Mouse (Mus musculus): ENCODE measurements around the gene Olfr159. TPM values are rescaled to one million over a fixed set of nuclear protein-coding genes. Genes with fewer than 3 reads are reported as not detected.

Gene Olfr159
- polyA plus RNA-seq, 1 experiment from 2014 or later, result not detected

DNA sequence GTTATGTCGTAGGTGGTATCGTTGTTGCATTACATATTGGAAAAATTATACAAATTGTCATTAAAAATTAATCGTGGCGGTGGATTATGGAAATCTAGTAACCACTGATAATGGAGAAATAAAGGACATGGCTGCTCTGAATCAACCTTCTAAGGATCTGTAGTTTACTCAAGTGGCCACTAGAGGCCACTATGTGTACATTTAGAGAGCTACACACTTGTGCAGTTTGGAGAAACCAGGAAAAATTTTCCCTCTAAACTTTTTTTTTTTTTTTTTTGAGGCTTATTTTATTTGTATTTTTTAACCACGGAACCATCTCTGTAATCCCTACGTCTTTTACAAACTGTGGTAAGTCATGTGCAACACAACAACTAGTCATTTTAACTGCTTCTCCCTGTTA lies 25.6 kb downstream of the Olfr159 start:
- no peak for ATAC-seq
- 10% methylated on average over 6 of the region's 6 CpGs for WGBS

DNA sequence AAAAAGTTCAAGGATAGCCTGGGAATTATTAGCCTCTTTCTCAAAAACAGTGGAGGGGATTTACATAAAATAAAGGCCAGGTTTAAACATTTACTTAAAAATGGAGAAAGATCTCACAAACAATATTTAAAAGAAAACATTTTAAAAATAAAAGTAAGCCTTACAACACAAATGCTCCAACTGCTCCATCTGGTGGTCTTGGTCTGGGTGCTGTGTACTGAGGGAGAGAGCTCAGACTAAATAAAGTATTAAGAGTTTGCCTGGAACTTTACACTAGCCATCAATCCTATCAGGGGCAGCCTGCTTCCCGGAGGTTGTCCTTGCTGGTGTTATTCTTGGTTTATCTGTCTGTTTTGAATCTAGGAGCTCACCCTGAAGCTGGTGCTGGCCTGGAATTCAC lies 27.7 kb downstream of the Olfr159 start:
- 30% methylated on average over 1 of the region's 1 CpGs for WGBS
- peak; percentile 59 for TF ChIP-seq CTCF (IDR thresholded peaks at IDR 0.05; ENCODE audit: low read depth)
- no peaks in the 10 kb centered on the region for H3K4me1 ChIP-seq (replicated peaks; ENCODE audit: control insufficient read depth, insufficient read depth, low read length)
- H3K36me3 ChIP-seq (ENCODE audit: control insufficient read depth, insufficient read depth), result no peaks in the 10 kb centered on the region
- H3K27ac ChIP-seq (ENCODE audit: low read depth, low read length), result no peak overlapping the region
- no peak for ATAC-seq
- no peak overlapping the region for H3K9ac ChIP-seq (ENCODE audit: low read depth, low read length)
- H3K9me3 ChIP-seq (ENCODE audit: control insufficient read depth), result no peaks in the 10 kb centered on the region
- no peak overlapping the region for H3K4me2 ChIP-seq (replicated peaks; ENCODE audit: low read depth)
- no peaks in the 10 kb centered on the region for H3K27me3 ChIP-seq (replicated peaks; ENCODE audit: control insufficient read depth, insufficient read depth, low read length)
- H3K4me3 ChIP-seq (ENCODE audit: low read depth, low read length), result no peak overlapping the region

More for the DNA sequence above, 25.6 kb downstream of the Olfr159 start:
- Histone ChIP-seq H3K27ac (ENCODE audit: low read depth, low read length) (no peak overlapping the region), H3K4me2 (replicated peaks; ENCODE audit: low read depth) (no peak overlapping the region), H3K27me3 (replicated peaks; ENCODE audit: control insufficient read depth, insufficient read depth, low read length) (no peaks in the 10 kb centered on the region), H3K36me3 (ENCODE audit: control insufficient read depth, insufficient read depth) (no peaks in the 10 kb centered on the region), H3K4me3 (ENCODE audit: low read depth, low read length) (no peak overlapping the region), H3K4me1 (replicated peaks; ENCODE audit: control insufficient read depth, insufficient read depth, low read length) (no peaks in the 10 kb centered on the region), H3K9me3 (ENCODE audit: control insufficient read depth) (no peaks in the 10 kb centered on the region), H3K9ac (ENCODE audit: low read depth, low read length) (no peak overlapping the region)
- peak; percentile 75 for TF ChIP-seq CTCF (IDR thresholded peaks at IDR 0.05; ENCODE audit: low read depth)

DNA sequence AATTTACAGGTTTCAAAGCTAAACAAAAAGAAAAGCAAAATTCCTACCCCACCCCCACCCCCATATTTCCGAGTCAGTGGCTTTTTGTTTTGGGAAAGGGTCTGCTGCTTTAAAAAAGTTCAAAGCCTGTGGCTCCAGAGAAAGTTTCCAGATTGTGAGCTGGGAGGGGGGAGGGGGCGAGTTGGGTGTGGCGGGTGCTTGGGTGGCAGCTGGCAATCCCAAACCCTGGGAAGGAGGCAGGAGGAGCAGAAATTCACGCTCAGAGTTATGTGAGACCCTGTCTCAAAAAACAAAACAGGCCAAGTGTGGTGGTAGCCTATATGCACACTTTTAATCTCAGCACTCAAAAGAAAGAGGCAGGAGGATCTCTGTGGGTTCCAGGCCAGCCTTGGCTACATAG lies 28.2 kb downstream of the Olfr159 start:
- no peak for TF ChIP-seq CTCF (IDR thresholded peaks at IDR 0.05; ENCODE audit: low read depth)

DNA sequence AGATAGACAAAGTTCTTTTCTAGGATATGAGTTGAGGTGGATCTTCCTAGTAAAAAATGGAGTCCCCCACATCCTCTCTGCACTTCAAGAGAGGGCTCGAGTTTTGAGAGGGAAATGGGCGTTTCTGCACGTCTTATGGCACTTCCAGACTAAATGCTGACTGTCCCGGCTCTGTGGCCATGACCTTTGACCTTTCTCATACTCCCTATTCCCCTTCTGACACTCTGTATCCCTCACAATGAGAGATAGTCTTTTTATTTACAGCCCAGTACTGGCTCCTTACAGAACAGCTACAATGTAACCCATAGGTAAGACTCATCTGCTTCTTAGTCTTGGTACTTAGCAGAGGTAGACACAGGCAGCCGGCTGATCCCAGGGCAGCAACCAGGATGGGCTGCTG lies 29.3 kb downstream of the Olfr159 start:
- H3K4me1 ChIP-seq (replicated peaks; ENCODE audit: control insufficient read depth, insufficient read depth, low read length), result no peaks in the 10 kb centered on the region
- no peaks in the 10 kb centered on the region for H3K9me3 ChIP-seq (ENCODE audit: control insufficient read depth)
- no peak overlapping the region for H3K4me3 ChIP-seq (ENCODE audit: low read depth, low read length)
- no peak overlapping the region for H3K27ac ChIP-seq (ENCODE audit: low read depth, low read length)
- H3K4me2 ChIP-seq (replicated peaks; ENCODE audit: low read depth), result no peak overlapping the region
- no peaks in the 10 kb centered on the region for H3K36me3 ChIP-seq (ENCODE audit: control insufficient read depth, insufficient read depth)
- no peak overlapping the region for H3K9ac ChIP-seq (ENCODE audit: low read depth, low read length)
- ATAC-seq, result no peak
- 51% methylated on average over 5 of the region's 5 CpGs for WGBS
- no peaks in the 10 kb centered on the region for H3K27me3 ChIP-seq (replicated peaks; ENCODE audit: control insufficient read depth, insufficient read depth, low read length)
- no peak for TF ChIP-seq CTCF (IDR thresholded peaks at IDR 0.05; ENCODE audit: low read depth)

More for the DNA sequence above, 28.2 kb downstream of the Olfr159 start:
- H3K9me3 ChIP-seq (ENCODE audit: control insufficient read depth), result no peaks in the 10 kb centered on the region
- H3K4me3 ChIP-seq (ENCODE audit: low read depth, low read length), result no peak overlapping the region
- H3K27me3 ChIP-seq (replicated peaks; ENCODE audit: control insufficient read depth, insufficient read depth, low read length), result no peaks in the 10 kb centered on the region
- no peaks in the 10 kb centered on the region for H3K36me3 ChIP-seq (ENCODE audit: control insufficient read depth, insufficient read depth)
- H3K4me1 ChIP-seq (replicated peaks; ENCODE audit: control insufficient read depth, insufficient read depth, low read length), result no peaks in the 10 kb centered on the region
- no peak for ATAC-seq
- H3K9ac ChIP-seq (ENCODE audit: low read depth, low read length), result no peak overlapping the region
- 46% methylated on average over 4 of the region's 4 CpGs for WGBS
- no peak overlapping the region for H3K27ac ChIP-seq (ENCODE audit: low read depth, low read length)
- H3K4me2 ChIP-seq (replicated peaks; ENCODE audit: low read depth), result no peak overlapping the region

DNA sequence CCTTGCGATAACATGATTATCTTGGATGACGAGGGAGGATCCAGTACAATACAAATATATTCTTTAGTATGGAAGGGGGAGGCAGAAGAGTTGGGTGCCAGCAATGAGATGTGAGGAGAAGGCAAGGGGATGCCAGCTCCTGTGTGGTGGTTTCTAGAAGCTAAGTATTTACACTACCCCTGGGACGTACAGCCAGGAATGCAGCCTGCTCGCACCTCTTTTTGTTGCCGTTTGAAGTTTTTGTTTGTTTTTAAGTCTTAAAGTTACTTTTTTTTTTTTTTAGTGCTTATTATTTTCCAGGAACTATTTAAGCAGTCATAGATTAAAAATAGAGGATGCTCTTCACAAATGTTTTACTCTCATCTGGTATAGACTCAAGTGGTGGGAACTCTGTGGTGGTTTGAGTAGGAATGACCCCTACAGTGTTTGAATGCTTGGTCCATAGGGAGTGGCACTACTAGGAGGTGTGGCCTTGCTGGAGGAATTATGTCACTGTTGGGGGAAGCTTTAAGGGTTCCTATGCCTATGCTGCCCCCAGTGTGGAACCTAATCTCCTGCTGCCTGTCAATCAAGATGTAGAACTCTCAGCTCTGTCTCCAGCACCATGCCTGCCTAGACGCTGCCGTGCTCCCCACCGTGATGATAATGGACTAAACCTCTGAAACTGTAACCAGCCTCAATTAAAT lies 31.7 kb downstream of the Olfr159 start:
- no peaks in the 10 kb centered on the region for H3K27me3 ChIP-seq (replicated peaks; ENCODE audit: control insufficient read depth, insufficient read depth, low read length)
- no peaks in the 10 kb centered on the region for H3K4me1 ChIP-seq (replicated peaks; ENCODE audit: control insufficient read depth, insufficient read depth, low read length)
- H3K9ac ChIP-seq (ENCODE audit: low read depth, low read length), result no peak overlapping the region
- H3K27ac ChIP-seq (ENCODE audit: low read depth, low read length), result no peak overlapping the region
- H3K36me3 ChIP-seq (ENCODE audit: control insufficient read depth, insufficient read depth), result no peaks in the 10 kb centered on the region
- no peak overlapping the region for H3K4me3 ChIP-seq (ENCODE audit: low read depth, low read length)
- no peak for TF ChIP-seq CTCF (IDR thresholded peaks at IDR 0.05; ENCODE audit: low read depth)
- no peak for ATAC-seq
- H3K4me2 ChIP-seq (replicated peaks; ENCODE audit: low read depth), result no peak overlapping the region
- 44% methylated on average over 8 of the region's 8 CpGs for WGBS
- H3K9me3 ChIP-seq (ENCODE audit: control insufficient read depth), result no peaks in the 10 kb centered on the region

DNA sequence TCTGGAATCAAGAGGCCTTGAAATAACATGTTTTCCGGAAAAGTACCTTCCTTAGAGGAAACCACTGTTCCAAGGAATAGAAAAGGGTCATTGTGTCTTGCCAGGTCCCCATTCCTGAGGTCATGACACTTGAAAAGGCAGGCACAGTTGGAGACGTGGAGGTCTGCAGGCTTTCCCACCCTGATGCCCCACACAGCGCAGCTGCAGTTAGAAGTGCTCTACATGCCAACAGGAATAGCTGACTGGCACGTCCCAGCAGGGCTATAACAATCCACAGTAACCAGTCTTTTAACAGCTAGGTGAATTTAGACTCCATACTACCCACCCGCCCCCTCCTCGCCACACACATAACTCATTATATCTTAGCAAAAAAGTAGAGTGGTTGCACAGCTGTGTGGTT lies 33.7 kb downstream of the Olfr159 start:
- ATAC-seq, result no peak
- H3K4me2 ChIP-seq (replicated peaks; ENCODE audit: low read depth), result no peak overlapping the region
- no peaks in the 10 kb centered on the region for H3K27me3 ChIP-seq (replicated peaks; ENCODE audit: control insufficient read depth, insufficient read depth, low read length)
- no peak overlapping the region for H3K27ac ChIP-seq (ENCODE audit: low read depth, low read length)
- H3K9me3 ChIP-seq (ENCODE audit: control insufficient read depth), result no peaks in the 10 kb centered on the region
- H3K4me3 ChIP-seq (ENCODE audit: low read depth, low read length), result no peak overlapping the region
- TF ChIP-seq CTCF (IDR thresholded peaks at IDR 0.05; ENCODE audit: low read depth), result no peak
- H3K4me1 ChIP-seq (replicated peaks; ENCODE audit: control insufficient read depth, insufficient read depth, low read length), result no peaks in the 10 kb centered on the region
- H3K36me3 ChIP-seq (ENCODE audit: control insufficient read depth, insufficient read depth), result no peaks in the 10 kb centered on the region
- WGBS, result 82% methylated on average over 6 of the region's 6 CpGs
- no peak overlapping the region for H3K9ac ChIP-seq (ENCODE audit: low read depth, low read length)

All from intestine, postnatal 0 days (tissue).